Mouse (Mus musculus) urinary bladder, postnatal 10 days (tissue): ENCODE data around the gene Gabbr2.
A peak's percentile ranks its signal among the peaks of the same experiment; 100 is the strongest.

Source experiments
- DNase-seq: peaks from one replicate; pipeline ENCODE4 v3.0.0; 2022; ENCODE audit warnings: low spot score

Gabbr2 gene

DNA sequence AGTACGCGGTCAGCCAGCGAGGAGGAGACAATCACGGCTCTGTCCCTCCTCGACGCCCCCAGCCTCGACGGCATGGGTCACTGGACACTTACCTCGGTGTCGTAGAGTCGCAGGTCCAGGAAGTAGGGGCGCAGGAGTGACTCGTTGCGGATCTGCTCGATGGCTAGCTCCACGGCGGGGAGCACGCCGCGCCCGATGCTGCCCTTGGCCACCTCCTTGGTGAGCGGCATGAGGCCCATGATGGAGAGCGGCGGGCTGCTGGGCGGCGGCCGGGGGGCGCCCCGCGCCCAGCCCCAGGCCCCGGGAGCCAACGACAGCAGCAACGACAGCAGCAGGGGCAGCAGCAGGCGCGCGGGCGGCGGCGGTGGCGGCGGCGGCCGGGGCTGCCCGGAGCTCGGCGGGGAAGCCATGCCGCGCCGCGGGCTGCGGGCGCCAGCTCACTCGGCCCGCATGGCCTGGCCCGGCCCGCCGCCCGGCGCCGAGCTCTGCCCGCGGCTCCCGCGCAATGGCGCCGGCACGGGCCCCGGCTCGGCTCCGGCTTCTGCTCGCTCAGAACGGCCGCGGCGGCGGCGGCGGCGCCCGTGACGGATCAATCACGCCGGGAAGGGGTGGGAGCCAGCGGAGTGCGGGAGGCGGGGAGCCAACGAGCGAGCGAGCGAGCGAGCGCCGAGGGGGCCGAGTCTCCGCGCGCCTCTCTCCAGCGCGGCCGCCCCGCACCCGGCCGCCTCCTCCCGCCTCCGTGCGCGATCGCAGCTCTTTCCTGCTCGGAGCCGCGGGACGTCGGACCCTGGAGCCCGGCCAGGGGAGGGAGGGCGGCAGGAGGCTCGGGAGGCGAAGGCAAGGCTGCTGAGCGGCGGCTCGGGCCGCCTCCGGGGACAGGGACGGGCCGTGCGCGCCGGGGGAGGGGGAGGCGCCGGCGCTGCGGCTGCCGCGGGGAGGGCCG is at the start of gene Gabbr2:
Gene Gabbr2, minus strand, starts transcription at position 858 of the 943 bp plus-strand sequence.
- no peak for DNase-seq

DNA sequence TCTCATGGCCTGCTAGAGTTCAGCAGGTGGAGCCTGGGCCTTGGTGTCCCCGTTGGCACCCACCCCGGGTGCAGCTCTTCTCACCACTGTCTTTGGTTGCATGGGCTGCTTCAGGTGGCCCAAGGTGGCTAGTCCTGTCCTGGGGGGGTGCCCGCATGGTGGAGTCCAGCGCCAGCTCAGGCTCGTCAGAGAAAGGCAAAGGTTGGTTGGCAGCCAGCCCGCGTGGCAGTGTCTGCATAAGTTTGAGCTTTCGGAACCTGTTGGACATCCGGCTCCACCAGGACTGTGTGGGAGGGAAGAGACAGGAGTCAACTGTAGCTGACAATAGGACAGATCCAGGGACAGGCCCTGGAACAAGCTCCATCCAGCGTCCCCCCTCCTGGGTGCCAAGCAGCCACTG is 47.9 kb upstream of the Gabbr2 start:
- no peak for DNase-seq

DNA sequence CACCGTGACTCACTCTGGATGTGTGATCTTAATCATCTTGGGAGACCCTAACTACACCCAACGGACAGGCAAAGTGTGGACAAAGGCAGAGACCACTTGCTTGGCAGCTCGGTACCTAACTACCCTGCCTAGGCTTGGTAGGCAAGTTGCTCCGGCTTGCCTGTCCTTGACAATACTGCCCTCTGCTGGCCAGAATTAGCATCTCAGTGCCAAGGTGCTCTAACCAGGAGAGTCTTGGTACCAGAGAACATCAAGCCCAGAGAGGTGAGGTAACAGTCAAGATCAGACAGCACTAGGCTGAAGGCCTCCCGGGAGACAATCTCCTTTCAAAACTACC is 45.6 kb upstream of the Gabbr2 start:
- peak; percentile 34 for DNase-seq

DNA sequence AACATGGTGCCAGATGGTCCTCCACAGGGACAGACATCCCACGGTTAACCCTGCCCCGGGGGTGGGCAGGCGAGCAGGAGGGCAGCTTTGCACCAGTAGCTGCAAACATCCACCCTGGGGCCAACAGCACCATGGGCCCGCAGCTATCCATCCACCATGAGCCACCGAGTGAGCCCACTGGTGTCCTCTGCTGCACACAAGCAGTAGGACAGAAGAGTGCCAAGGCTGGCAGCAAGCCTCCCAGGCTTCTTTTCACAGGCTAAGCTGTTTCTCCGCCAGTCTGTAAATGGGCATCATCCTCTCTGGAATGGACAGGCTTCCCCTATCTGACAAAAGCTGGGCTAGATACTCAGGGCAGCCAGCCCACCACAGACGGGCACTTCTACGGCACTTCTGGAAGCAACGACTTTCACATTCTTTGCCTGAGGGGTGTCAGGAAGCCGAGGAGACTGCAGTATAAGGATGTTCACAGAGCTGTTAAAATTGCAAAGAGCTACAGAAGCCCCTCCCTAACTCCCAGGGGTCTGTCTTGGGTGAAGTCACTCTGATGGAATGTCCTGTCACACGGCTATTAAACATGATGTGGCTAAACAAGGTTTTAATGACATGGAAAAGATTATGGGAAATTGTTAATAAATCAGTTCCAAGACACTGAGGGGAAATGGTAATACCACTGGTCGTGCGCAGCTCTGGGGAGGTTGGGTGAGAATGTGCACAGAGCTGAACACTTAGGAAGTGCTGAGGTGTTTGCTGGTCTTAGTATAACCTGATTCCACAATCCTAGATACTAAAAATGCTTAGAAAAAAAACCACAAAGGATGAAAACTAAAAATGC is 45.0 kb upstream of the Gabbr2 start:
- DNase-seq = no peak

DNA sequence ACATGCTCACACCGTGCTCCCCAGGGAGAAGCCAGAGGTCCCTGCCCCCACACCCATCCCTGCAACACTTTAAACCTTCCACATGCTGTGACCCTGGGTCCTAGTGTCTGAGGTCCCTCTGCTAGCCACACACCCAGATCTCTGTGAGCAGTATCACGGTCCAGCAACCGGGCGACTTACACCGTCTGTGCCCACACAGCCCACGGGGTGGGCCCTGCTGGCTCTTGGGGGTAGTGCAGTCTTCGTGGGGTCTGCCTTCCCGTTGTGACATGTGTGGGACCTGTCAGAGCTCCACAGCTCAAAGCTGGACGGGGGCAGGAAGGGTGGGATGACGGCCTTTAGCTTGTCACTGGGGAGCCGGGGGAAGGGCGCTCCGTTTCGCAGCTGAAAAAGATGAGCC is 43.9 kb upstream of the Gabbr2 start:
- DNase-seq = no peak

DNA sequence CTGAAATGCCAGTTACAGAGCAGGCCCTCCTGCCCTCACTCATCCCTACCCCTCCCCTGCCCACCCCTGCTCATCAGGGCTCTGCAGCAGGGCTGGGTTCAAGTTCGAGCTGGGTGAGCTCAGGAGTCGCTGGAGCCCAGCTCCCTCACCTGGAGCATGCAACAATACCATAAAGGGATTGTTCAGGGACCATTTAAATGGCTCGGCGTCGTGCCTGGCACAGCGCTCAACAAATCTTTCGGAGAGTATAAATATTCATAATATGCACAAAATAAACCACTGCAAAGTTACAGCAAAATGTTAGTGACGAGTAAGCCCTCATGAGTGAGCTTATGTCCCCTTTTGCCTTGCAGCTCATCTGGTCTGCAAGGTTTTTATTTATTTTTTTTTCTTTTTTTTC is 40.5 kb upstream of the Gabbr2 start:
- DNase-seq = no peak

DNA sequence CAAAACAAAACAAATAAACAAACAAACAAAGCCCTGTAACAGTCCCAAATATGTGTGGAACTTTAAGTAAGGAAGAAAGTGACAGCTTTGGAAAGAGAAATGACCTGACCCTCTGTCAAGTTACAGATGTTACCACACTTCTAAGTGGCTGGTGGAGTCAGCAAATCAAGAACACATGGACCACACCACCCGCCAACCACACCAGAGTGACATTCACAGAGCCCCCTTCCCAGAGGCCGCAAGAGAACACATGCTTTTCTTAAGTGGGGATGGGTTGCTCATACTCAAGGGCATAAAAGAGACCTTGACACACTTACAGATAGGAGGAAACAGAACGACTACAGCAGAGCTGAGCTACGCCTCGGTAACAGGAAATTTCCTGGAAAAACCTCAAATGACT is 37.1 kb upstream of the Gabbr2 start:
- DNase-seq = no peak

DNA sequence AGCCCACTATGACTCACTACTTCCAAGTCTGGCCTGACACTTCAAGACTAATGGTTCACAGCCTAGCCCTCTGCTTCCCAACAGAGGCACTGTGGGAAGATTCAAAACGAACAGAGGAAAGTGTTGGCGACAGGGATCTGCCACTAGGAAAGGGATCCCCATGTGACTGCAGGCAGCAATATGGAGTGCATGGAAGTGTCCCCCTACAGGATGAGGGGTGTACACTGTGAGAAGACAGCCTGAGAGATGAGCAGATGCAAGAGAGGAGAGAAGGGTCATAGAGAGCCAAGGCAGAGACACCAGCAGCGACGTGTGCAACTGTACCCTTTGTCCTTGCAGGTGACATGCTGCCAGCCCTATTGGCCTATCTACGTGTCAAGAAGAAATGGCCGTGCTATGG is 32.3 kb upstream of the Gabbr2 start:
- DNase-seq = no peak

DNA sequence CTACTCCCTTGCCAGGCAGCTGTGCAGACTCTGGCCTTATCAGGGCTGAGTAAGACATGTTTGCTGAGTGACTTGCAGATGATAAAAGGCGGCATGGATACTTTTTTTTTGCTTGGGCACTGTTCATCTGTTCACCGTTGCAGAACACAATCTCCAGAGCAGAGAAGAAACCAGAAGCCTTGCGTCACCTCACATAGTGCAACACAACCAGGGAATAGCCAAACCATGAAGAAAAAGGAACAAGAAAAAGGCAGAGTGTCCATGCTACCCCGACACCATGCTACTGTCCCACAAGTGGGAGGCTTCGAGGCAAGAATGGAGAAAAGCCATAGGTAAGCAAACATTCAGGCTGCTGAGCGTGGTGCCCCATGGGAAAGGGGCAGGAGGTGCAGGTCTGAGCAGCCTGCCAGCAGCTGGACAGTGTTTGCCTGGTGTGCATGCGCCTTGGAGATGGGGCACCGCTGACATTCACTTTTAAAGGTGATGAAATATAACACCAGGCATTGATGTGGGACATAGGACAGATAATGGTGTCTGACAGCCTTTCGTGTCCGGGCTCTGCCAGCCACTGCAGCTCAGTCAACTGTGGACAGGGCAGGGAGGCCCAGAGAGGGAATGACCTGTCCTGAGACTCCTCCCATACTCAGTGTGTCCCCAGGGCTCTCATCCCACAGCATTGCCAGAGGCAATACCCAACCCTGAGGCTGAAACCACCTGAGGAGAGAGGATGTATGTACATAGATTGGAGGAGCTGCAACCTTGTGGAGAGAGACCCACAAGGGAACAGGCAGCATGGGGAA is 31.3 kb upstream of the Gabbr2 start:
- DNase-seq = no peak

DNA sequence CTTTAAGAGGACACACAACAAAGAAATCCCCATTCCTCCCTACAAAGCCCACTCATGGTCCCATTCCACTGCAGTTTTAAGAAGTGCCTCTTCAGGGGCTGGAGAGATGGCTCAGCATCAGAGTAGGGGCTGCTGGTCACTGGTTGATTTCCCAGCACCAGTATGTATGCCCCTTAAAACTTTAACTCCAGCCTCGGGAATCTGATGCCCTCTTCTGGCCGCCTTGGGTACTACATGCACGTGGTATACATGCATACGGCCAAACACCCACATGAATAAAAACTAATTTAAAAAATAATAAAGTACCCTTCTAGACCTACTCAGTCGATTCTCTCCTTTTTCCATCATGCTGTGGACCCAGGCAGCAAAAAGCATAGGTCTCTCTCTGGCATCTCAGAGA is 28.9 kb upstream of the Gabbr2 start:
- no peak for DNase-seq

DNA sequence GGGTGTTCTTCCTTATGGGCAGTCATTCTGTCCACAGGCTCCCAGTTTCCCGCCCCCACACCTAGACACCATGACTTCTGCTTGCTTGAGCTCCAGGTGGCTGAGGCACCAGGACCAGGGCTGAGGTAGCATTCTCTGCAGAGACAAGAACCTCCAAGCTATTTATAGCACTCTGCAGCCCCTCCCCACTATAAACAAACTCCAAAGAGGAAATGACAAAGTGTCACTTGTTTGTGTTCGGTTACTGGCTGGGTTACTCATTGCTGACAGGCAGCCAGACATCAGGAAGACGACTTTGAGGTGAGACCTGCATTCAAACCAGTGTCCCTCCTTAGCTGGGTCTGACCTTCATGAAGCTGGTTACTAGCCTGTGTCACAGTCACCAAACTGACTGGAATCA is 23.5 kb upstream of the Gabbr2 start:
- DNase-seq = no peak

DNA sequence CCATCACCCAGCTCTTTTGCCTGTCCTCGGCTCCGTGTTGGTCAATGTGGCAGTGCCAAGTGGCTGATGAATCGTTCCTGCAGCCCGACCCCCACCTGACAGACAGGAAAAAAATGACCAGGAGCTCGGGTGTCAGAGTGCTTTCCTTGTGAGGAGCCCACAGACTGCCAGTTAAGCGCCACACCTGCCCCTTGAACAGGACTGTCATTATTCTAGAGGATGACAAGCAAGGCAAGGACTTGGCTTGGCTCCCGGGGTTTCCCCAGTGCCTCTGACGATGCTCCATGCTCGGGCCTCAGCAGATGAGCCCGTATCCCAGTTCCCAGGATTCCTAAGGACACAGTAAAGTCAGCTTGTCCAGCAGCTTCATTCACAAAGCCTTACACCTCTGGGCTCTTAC is 20.8 kb upstream of the Gabbr2 start:
- DNase-seq = no peak

DNA sequence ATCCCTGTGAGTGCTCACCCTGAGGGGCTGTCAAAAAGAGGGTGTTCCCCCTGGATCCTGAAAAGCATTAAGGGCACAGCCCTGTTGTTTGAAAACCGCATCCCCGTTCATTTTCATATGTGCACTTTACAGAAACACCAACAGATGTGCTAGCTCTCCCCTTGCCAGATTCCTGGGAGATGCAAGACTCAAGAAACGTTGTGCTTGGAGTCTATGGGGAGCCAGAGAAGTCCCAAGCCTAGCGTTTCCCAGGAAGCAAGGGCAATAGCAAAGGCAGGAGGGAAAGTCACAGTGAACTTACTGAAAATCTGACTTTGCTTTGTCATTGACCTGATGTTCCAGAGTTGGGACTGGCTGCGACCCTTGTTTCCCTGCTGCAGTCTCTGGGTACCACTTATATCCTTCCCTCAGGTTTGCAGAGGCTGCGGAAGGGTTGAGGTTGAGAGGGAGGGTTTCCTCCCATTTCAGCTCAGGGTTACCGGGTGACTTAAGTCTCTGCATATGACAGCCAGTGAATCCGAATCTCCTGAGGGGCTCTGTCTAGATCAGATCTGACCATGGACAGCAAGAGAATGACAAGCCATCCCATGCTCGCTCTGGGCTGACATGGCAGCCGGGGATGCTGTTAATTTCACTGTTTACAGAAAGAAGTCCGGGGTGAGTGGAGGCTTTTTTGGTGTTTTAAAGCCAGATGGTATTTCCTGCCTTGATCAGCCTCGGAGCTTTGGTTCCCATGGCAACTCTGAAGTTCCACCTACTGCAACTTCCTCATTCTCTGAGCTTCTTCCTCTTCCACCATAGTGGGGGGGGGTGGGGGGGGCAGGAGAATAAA is 18.9 kb upstream of the Gabbr2 start:
- DNase-seq = no peak

DNA sequence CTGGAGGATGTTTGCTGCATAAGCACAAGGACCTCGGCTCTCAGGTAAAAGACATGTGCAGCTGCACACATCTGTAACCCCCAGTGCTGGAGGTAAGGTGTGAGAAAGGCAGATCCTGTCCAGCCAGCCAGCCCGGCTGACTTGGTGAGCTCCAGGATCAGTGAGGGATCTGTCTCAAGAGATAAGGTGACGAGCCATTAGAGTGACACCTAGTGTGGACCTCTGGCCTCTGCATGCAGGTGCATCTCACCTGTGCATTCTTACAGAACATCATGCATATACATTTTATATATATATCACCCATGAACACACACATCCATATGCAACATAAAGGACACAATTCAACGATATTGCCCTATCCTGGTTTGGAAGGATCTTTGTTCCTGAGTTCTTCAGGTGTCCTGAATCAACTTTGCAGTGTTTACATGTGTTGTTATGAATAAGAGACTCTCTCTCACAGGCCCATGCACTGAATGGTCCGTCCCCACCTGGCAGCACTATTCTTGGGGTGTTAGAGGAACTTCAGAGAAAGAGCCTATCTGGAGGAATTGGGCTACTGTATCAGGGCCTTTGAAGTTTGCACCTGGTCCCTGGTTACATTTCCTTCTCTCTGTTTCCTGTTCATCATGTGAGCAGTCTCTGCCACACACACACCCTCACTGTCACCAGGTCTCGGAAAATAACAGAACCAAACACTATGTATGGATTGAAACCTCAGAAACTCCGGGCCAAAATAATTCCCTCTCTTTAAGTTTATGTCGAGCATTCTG is 9.1 kb upstream of the Gabbr2 start:
- DNase-seq = no peak

DNA sequence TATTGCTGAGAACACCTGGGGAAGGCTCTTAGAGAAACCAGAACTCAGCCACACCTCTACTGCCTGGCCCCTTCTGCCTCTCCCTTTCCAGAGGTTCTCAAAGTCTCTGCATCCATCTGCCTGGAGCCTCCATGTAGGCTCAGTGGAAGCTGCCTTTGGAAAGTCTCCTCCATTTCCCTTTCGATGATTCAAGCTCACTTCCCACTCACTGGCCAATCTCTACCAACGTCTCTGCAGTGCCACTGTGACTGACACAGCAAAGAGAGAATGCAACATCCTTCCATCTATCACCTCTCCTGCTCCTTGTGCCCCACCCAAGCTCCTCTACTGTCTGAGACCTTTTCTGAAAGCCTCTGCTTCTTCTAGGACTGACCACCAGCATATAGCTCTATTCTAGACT is 6.3 kb upstream of the Gabbr2 start:
- DNase-seq = no peak

DNA sequence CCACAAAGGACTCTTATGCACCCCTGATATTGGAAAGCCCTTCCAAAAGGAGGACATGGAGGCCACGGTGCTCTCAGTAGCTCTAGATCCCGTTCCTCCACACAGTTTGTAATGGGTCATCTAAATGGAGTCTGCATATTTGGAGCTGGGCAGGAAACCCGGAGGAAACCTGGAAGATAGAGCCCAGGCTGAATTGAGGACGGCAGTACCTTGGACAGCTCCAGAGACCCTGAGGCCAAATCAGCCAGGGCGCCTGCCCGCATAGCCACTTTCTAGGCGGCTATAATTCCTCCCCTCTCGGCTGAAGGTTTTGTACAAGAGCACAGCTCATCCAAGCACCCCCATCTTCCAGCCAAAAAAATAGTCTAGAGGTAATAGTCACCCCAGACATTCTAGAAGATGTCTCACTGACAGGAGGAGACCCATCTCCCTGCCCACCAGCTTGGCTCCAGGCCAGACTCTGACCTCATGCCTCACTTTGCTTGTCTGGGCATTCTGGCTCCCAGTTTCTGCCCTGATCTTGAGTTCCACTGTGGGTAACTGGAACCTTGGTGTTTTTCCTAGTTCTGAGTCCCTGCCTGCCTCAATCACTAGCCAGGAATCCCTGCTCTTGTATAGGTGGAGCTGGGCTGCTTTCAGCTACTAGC is 1.3 kb upstream of the Gabbr2 start:
- no peak for DNase-seq

DNA sequence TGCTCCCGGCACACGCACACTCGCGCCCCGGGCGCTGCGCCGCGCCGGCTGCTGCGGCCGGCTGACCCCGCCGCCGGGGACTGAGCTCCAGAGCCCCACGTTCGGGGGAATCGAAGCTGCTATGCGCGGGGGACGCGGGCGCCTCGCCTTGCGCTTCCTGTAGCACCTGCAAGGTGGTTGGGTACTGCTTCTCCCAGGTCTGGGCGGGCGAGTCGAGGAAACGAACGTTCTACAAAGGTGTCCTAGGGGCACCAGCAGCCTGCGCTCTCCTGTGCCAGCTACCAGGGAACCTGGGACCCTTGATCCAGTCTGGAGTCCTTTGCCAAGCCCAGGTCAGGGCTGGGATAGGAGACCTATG is 265 bp upstream of the Gabbr2 start:
- no peak for DNase-seq

DNA sequence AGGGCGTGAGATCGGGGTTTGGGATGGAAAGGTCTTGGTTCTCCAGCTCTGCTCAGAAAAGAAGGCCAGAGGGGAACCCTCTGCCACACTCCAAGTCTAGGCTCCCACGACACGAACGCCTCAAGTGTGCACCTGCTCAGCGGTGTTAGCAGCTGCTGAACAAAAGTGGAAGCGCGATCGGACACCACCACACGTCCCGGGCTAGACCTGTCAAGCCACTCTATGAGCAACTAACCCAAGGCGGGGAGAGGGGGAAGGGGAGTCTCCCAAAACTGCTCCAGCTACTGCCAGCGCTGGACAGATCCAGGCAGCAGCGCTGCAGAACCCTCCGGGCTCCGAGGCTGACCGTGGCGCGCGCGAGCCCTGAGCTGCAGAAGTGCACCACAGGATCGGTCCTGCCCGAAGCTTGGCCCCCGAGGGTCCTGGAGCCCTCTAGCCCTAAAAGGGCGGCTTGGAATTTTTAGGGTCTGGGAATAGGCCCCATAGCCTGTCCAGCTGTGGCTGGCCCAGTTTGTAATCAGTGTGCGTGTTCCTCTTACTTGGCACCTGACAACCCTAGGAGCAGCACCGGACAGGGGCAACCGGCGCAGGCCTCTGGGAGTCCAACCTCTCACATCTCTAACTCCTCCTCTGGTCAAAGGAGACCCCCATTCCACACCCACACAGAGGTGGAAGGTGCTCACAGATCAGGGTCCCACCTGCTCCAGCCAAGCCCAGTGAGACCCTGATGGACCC is 1.2 kb downstream of the Gabbr2 start:
- no peak for DNase-seq

DNA sequence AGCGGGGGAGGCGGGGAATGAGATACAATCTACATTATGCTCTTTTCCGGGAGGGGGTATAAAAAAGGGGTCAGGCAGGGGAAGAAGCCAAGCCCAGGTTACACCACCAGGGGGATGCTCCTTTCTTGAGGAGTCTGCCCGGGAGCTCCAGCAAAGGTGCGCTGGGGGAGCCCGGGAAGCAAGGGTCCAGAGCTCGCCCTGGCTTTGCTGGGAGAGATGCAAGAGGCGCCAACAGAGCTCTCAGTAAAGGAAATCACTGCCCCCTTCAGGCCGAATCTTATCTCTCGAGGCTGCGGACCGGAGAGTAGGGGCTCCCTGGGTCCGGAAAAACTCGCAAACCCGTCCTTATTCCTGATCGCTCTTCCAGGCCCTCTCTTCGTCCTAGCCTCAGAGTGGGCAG is 1.8 kb downstream of the Gabbr2 start:
- no peak for DNase-seq

DNA sequence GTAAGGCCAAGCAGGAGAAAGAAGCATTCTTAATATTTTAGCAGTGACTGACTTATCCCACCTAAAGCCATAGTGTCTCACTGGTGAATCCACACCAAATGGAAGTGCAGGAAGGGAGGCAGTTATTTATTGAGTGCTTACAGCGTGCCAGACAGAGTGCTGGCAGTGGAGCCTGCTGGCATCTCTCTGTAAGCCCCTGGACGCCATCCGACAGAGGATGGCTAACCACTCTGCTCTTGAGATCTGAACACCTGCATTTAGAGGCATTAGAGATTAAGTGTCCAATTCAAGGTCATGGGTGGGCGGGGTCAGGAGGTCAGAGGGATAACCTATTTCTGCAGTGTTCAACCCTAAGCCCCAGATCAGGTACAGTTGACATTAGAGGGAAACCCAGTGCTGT is 2.8 kb downstream of the Gabbr2 start:
- no peak for DNase-seq
